Mouse (Mus musculus) limb, embryonic 11.5 days (tissue): ENCODE results near the gene Amacr. TPM values are rescaled to one million over a fixed set of nuclear protein-coding genes. Genes with fewer than 3 reads are reported as not detected.

Experiments
- ATAC-seq: fragments of 200-750 bp; cut with Nextera tagmentation; 2 replicates; pipeline ENCODE4 v1.8.0; 2017; ENCODE audit warnings: low read depth; ENCODE audit not compliant: insufficient number of reproducible peaks, low FRiP score, low TSS enrichment
- DNase-seq: peaks from one replicate; pipeline ENCODE4 v3.0.0-alpha.2; 2015; ENCODE audit warnings: low spot score
- H3K27ac ChIP-seq: fragments of 300-500 bp; sonication (generic); replicated peaks from 2 replicates; pipeline ENCODE4 v1.5.1; 2014; ENCODE audit warnings: low read depth, mild to moderate bottlenecking, low read length
- H3K27me3 ChIP-seq: fragments of 300-500 bp; sonication (generic); 2 replicates; pipeline ENCODE4 v1.6.1; 2014; ENCODE audit warnings: mild to moderate bottlenecking, low read length, mixed read lengths; ENCODE audit not compliant: control insufficient read depth, insufficient read depth
- H3K36me3 ChIP-seq: fragments of 300-500 bp; sonication (generic); 2 replicates; pipeline ENCODE4 v1.6.1; 2014; ENCODE audit warnings: mild to moderate bottlenecking, low read length, moderate library complexity, mixed read lengths; ENCODE audit not compliant: control insufficient read depth, insufficient read depth
- H3K4me1 ChIP-seq: fragments of 300-500 bp; sonication (generic); 2 replicates; pipeline ENCODE4 v1.6.1; 2014; ENCODE audit warnings: low read length, mixed read lengths; ENCODE audit not compliant: control insufficient read depth, insufficient read depth
- H3K4me2 ChIP-seq: fragments of 300-500 bp; sonication (generic); 2 replicates; pipeline ENCODE4 v1.6.1; 2014; ENCODE audit warnings: low read depth, mild to moderate bottlenecking, moderate library complexity; ENCODE audit not compliant: severe bottlenecking
- H3K4me3 ChIP-seq: fragments of 300-500 bp; sonication (generic); 2 replicates; pipeline ENCODE4 v1.5.1; 2014; ENCODE audit warnings: low read depth, low read length
- H3K9ac ChIP-seq: fragments of 300-500 bp; sonication (generic); 2 replicates; pipeline ENCODE4 v1.6.1; 2014; ENCODE audit warnings: mild to moderate bottlenecking, low read length
- H3K9me3 ChIP-seq: fragments of 300-500 bp; sonication (generic); 2 replicates; pipeline ENCODE4 v1.6.1; 2016; ENCODE audit warnings: low read length; ENCODE audit not compliant: control insufficient read depth
- WGBS: fragments of 180-500 bp; shearing (Covaris S2); extraction: QIAGEN DNeasy Blood & Tissue Kit; methylation state at CpG from one replicate; pipeline ENCODE4 v1.1.7; 2014; 5-methylcytosine and 5-hydroxymethylcytosine counted together
- polyA plus RNA-seq: library from polyadenylated mRNA; unstranded; fragments of >200 nt; fragmentation: Nextera tagmentation; extraction: Ambion mirVana; gene quantifications from 2 replicates; pipeline ENCODE4 v1.2.1, GENCODE M21; 2014

Gene Amacr
- polyA plus RNA-seq, 1 experiment from 2014 or later = 16.8 TPM

- H3K4me2 ChIP-seq = peak overlapping the region; percentile 58
- no peak overlapping the region for H3K27ac ChIP-seq
- no peak overlapping the region for H3K9ac ChIP-seq
- peak overlapping the region; percentile 31 for H3K4me3 ChIP-seq
- H3K36me3 ChIP-seq = no peaks in the 10 kb centered on the region
- H3K4me1 ChIP-seq = peaks cover 15% of the 10 kb centered on the region
- H3K9me3 ChIP-seq = no peaks in the 10 kb centered on the region
- DNase-seq = peak; percentile 49
- H3K27me3 ChIP-seq = peaks cover 41% of the 10 kb centered on the region
- WGBS = 5% methylated on average over 34 of the region's 34 CpGs
- peak; percentile 6; the same call in 1 of the 2 replicates for ATAC-seq
Observed at GRCm38 (mm10) chr15:11035947-11036474, 54.5 kb downstream of the Amacr start.

GRCm38 (mm10) chr15:11036535-11037375 lies 55.2 kb downstream of the Amacr start:
- DNase-seq (peak; percentile 50), ATAC-seq (peak; percentile 40; the same call in 1 of the 2 replicates)
- H3K9ac ChIP-seq = no peak overlapping the region

GRCm38 (mm10) chr15:11037376-11037695 lies 55.8 kb downstream of the Amacr start:
- WGBS = 7% methylated on average over 8 of the region's 8 CpGs
- no peak for DNase-seq
- no peaks in the 10 kb centered on the region for H3K36me3 ChIP-seq
- H3K27me3 ChIP-seq = peaks cover 41% of the 10 kb centered on the region
- H3K4me2 ChIP-seq = peak overlapping the region; percentile 58
- H3K9ac ChIP-seq = no peak overlapping the region
- no peak overlapping the region for H3K27ac ChIP-seq
- H3K4me1 ChIP-seq = peaks cover 15% of the 10 kb centered on the region
- peak overlapping the region; percentile 31 for H3K4me3 ChIP-seq
- no peak for ATAC-seq
- no peaks in the 10 kb centered on the region for H3K9me3 ChIP-seq

More at GRCm38 (mm10) chr15:11036535-11037375, 55.2 kb downstream of the Amacr start:
- no peak overlapping the region for H3K27ac ChIP-seq
- peak overlapping the region; percentile 31 for H3K4me3 ChIP-seq
- H3K27me3 ChIP-seq = peaks cover 41% of the 10 kb centered on the region
- peaks cover 15% of the 10 kb centered on the region for H3K4me1 ChIP-seq
- no peaks in the 10 kb centered on the region for H3K36me3 ChIP-seq
- WGBS = 3% methylated on average over 49 of the region's 49 CpGs
- H3K9me3 ChIP-seq = no peaks in the 10 kb centered on the region
- H3K4me2 ChIP-seq = peak overlapping the region; percentile 58

GRCm38 (mm10) chr15:11037711-11038110 lies 56.2 kb downstream of the Amacr start, which contains the start of gene Rxfp3:
Gene Rxfp3 (minus strand): TSS chr15:11037991.
- no peak within 1 kb of the TSS for H3K9ac ChIP-seq
- peak; percentile 48 for DNase-seq
- H3K27me3 ChIP-seq = peaks cover 41% of the 10 kb centered on the region
- H3K4me3 ChIP-seq = peak within 1 kb of the TSS; percentile 31
- no peak within 1 kb of the TSS for H3K27ac ChIP-seq
- H3K9me3 ChIP-seq = no peaks in the 10 kb centered on the region
- peak within 1 kb of the TSS; percentile 58 for H3K4me2 ChIP-seq
- WGBS = 5% methylated on average over 16 of the region's 16 CpGs
- peaks cover 15% of the 10 kb centered on the region for H3K4me1 ChIP-seq
- no peak for ATAC-seq
- no peaks in the 10 kb centered on the region for H3K36me3 ChIP-seq

- Histone ChIP-seq H3K9ac (no peak overlapping the region), H3K4me3 (no peak overlapping the region), H3K27ac (no peak overlapping the region), H3K4me2 (no peak overlapping the region), H3K4me1 (peaks cover 15% of the 10 kb centered on the region), H3K27me3 (peaks cover 39% of the 10 kb centered on the region), H3K36me3 (no peaks in the 10 kb centered on the region), H3K9me3 (no peaks in the 10 kb centered on the region)
- WGBS = 4% methylated on average over 12 of the region's 12 CpGs
- no peak for ATAC-seq
- peak; percentile 78 for DNase-seq
Observed at GRCm38 (mm10) chr15:11038476-11038875, 56.9 kb downstream of the Amacr start.

GRCm38 (mm10) chr15:11040067-11040466 lies 58.5 kb downstream of the Amacr start:
- no peak overlapping the region for H3K4me3 ChIP-seq
- H3K4me2 ChIP-seq = no peak overlapping the region
- 54% methylated on average over 5 of the region's 5 CpGs for WGBS
- peaks cover 31% of the 10 kb centered on the region for H3K27me3 ChIP-seq
- H3K27ac ChIP-seq = no peak overlapping the region
- ATAC-seq (no peak), DNase-seq (no peak)
- H3K4me1 ChIP-seq = peaks cover 15% of the 10 kb centered on the region
- no peaks in the 10 kb centered on the region for H3K9me3 ChIP-seq
- H3K36me3 ChIP-seq = no peaks in the 10 kb centered on the region
- H3K9ac ChIP-seq = no peak overlapping the region

GRCm38 (mm10) chr15:11041229-11041628 lies 59.7 kb downstream of the Amacr start:
- no peaks in the 10 kb centered on the region for H3K9me3 ChIP-seq
- ATAC-seq = no peak
- no peak for DNase-seq
- H3K9ac ChIP-seq = no peak overlapping the region
- H3K36me3 ChIP-seq = no peaks in the 10 kb centered on the region
- H3K27me3 ChIP-seq = peaks cover 19% of the 10 kb centered on the region
- 94% methylated on average over 2 of the region's 2 CpGs for WGBS
- H3K4me3 ChIP-seq = no peak overlapping the region
- H3K4me2 ChIP-seq = no peak overlapping the region
- peaks cover 12% of the 10 kb centered on the region for H3K4me1 ChIP-seq
- H3K27ac ChIP-seq = no peak overlapping the region

- H3K4me3 ChIP-seq = no peak overlapping the region
- 89% methylated on average over 5 of the region's 5 CpGs for WGBS
- no peak overlapping the region for H3K9ac ChIP-seq
- H3K27me3 ChIP-seq = peaks cover 3% of the 10 kb centered on the region; the same call in 1 of the 2 replicates
- H3K27ac ChIP-seq = no peak overlapping the region
- no peak for DNase-seq
- ATAC-seq = no peak
- H3K4me1 ChIP-seq = no peaks in the 10 kb centered on the region
- H3K4me2 ChIP-seq = no peak overlapping the region
- no peaks in the 10 kb centered on the region for H3K9me3 ChIP-seq
- no peaks in the 10 kb centered on the region for H3K36me3 ChIP-seq
Observed at GRCm38 (mm10) chr15:11042828-11043227, 61.3 kb downstream of the Amacr start.
